Comparison of ENCODE assay signal across 8 mouse cellular contexts in the genomic region with DNA sequence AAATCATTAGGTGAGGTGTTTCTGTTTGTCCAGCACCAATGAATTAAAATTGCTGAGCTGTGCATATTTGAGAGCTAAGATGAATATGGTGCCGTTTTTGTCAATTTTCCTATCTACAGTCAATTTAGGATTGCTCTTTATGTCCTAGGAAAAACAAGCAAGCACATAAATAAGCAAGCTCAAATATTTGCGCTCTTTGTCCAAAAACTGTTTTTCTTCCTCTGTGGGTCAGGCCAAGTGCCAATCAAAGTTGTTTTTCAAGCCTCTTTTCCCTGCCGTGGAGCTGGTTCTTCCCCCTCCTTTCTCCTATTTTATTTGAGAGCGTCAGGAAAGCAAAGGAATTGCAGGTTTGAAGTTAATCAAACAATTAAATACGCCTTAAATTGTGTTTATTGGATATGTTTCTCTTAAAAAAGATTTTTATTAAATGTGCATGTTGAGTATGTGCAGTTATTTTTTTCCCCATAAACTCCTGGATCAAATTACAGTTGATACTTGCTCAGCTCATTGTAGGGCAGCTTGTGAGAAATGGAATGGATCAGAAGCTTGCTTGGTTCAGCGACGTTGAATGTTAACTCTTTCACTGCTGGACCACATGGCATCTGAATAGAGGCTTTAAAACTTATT. TPM values are rescaled to one million over a fixed set of nuclear protein-coding genes. Genes with fewer than 3 reads are reported as not detected.
DNase-seq lines count a peak whose midpoint lies in the region; ATAC-seq lines count a peak whose summit lies in the region.

No protein-coding gene starts in this region.

- no peaks in the 10 kb centered on the region for H3K27me3 ChIP-seq in forebrain, embryonic 15.5 days
- H3K27me3 ChIP-seq in kidney, embryonic 16.5 days (ENCODE audit: insufficient read depth, low read length) = no peaks in the 10 kb centered on the region
- H3K27me3 ChIP-seq in midbrain, embryonic 15.5 days (replicated peaks) = no peaks in the 10 kb centered on the region

- peak overlapping the region; percentile 83 for H3K9ac ChIP-seq in forebrain, embryonic 15.5 days (replicated peaks)
- peak overlapping the region; percentile 49 for H3K9ac ChIP-seq in kidney, embryonic 16.5 days (replicated peaks; ENCODE audit: low read length)
- H3K9ac ChIP-seq in midbrain, embryonic 15.5 days = peak overlapping the region; percentile 78

- H3K4me2 ChIP-seq in forebrain, embryonic 15.5 days (replicated peaks) = peak overlapping the region; percentile 59
- peak overlapping the region; percentile 67 for H3K4me2 ChIP-seq in kidney, embryonic 16.5 days (replicated peaks; ENCODE audit: low read depth, low read length)
- H3K4me2 ChIP-seq in midbrain, embryonic 15.5 days = peak overlapping the region; percentile 53

- no peaks in the 10 kb centered on the region for H3K9me3 ChIP-seq in forebrain, embryonic 15.5 days
- no peaks in the 10 kb centered on the region for H3K9me3 ChIP-seq in kidney, embryonic 16.5 days (ENCODE audit: low read length)
- H3K9me3 ChIP-seq in midbrain, embryonic 15.5 days = no peaks in the 10 kb centered on the region

- ATAC-seq in cerebellum, adult (ENCODE audit: insufficient number of reproducible peaks, low FRiP score, low TSS enrichment) = no peak
- ATAC-seq in forebrain, embryonic 15.5 days (replicated peaks) = no peak
- no peak for ATAC-seq in kidney, embryonic 16.5 days (ENCODE audit: low FRiP score, low TSS enrichment)
- no peak for ATAC-seq in midbrain, embryonic 15.5 days (replicated peaks)

- H3K27ac ChIP-seq in forebrain, embryonic 15.5 days (replicated peaks) = peak overlapping the region; percentile 94
- H3K27ac ChIP-seq in kidney, embryonic 16.5 days (ENCODE audit: low read length) = peak overlapping the region; percentile 92
- H3K27ac ChIP-seq in midbrain, embryonic 15.5 days = peak overlapping the region; percentile 93

- 1% methylated on average over 7 of the region's 7 CpGs for WGBS in forebrain, embryonic 15.5 days
- WGBS in kidney, embryonic 16.5 days = 1% methylated on average over 7 of the region's 7 CpGs
- 1% methylated on average over 7 of the region's 7 CpGs for WGBS in midbrain, embryonic 15.5 days

- peak overlapping the region; percentile 94 for H3K4me3 ChIP-seq in forebrain, embryonic 15.5 days
- H3K4me3 ChIP-seq in kidney, embryonic 16.5 days (ENCODE audit: low read length) = peak overlapping the region; percentile 75
- peak overlapping the region; percentile 79 for H3K4me3 ChIP-seq in midbrain, embryonic 15.5 days

- no peaks in the 10 kb centered on the region for H3K36me3 ChIP-seq in forebrain, embryonic 15.5 days
- no peaks in the 10 kb centered on the region for H3K36me3 ChIP-seq in kidney, embryonic 16.5 days (ENCODE audit: insufficient read depth, low read length)
- H3K36me3 ChIP-seq in midbrain, embryonic 15.5 days (replicated peaks) = no peaks in the 10 kb centered on the region

- DNase-seq in cerebellum, adult 8-10 months = peak; percentile 29
- DNase-seq in NIH3T3 (ENCODE audit: low read depth) = peak; percentile 52
- no peak for DNase-seq in adrenal gland, postnatal 25 days
- DNase-seq in frontal cortex, postnatal 10 days (ENCODE audit: low spot score in 2 of 2) = no peak

- H3K4me1 ChIP-seq in forebrain, embryonic 15.5 days = peaks cover 23% of the 10 kb centered on the region
- peaks cover 9% of the 10 kb centered on the region for H3K4me1 ChIP-seq in kidney, embryonic 16.5 days (ENCODE audit: insufficient read depth, low read length)
- peaks cover 16% of the 10 kb centered on the region for H3K4me1 ChIP-seq in midbrain, embryonic 15.5 days

RNA-seq across cellular contexts. Expression of gene Sesn3, which starts 2.6 kb away (rescaled TPM):
- polyA plus RNA-seq in forebrain, embryonic 15.5 days (2015; fragmentation: Nextera tagmentation; extraction: Ambion mirVana) = 13.3 and 14.4 TPM in 2 replicates
- 16.9 and 19.2 TPM in 2 replicates for polyA plus RNA-seq in kidney, embryonic 16.5 days (2015; fragmentation: Nextera tagmentation; extraction: Ambion mirVana)
- 14.5 and 15.6 TPM in 2 replicates for polyA plus RNA-seq in midbrain, embryonic 15.5 days (2015; fragmentation: Nextera tagmentation; extraction: Ambion mirVana)
- 43.2 and 75.5 TPM in 2 replicates for total RNA-seq in adrenal gland, postnatal 25 days (2021)

Comparison
In these comparisons a context has a peak if more than half of its experiments do, and no peak if none do; other contexts are left out.
1. DNase-seq: peak in cerebellum, adult 8-10 months (single experiment) and NIH3T3 (single experiment); none in adrenal gland, postnatal 25 days (single experiment) and frontal cortex, postnatal 10 days (0 of 2).
2. Peak in every context shown above with its lines, with median percentiles within 50 percentile points of each other: H3K27ac ChIP-seq, H3K4me2 ChIP-seq, H3K4me3 ChIP-seq and H3K9ac ChIP-seq.